Mouse (Mus musculus) CH12.LX (cell line): ENCODE data around the gene Irak1bp1. TPM values are rescaled to one million over a fixed set of nuclear protein-coding genes. Genes with fewer than 3 reads are reported as not detected.

ENCODE experiments used
- DNase-seq: peaks from one replicate; pipeline ENCODE4 v3.0.0-alpha.2; 2013; ENCODE audit errors: extremely low read depth
- H3K27ac ChIP-seq: 2 replicates; pipeline ENCODE4 v1.5.1; 2012; ENCODE audit warnings: low read depth, mild to moderate bottlenecking, control low read depth, moderate library complexity; ENCODE audit not compliant: insufficient read depth
- H3K27me3 ChIP-seq: replicated peaks from 2 replicates; pipeline ENCODE3; 2012; ENCODE audit warnings: inconsistent platforms
- H3K36me3 ChIP-seq, 2 experiments: replicated peaks in 1 of 2; 2 replicates each; pipeline versions ENCODE3 to v1.6.1; 2012; ENCODE audit warnings: inconsistent platforms in 1 of 2, low read length in 1 of 2, mild to moderate bottlenecking in 1 of 2, mixed read lengths in 1 of 2, moderate library complexity in 1 of 2; ENCODE audit not compliant: control insufficient read depth in 1 of 2, insufficient read depth in 1 of 2
- H3K4me1 ChIP-seq, 2 experiments: 2 replicates each; pipeline ENCODE4 v1.6.1; 2012; ENCODE audit warnings: inconsistent platforms in 1 of 2, moderate library complexity in 1 of 2; ENCODE audit not compliant: insufficient read depth in 2 of 2, control insufficient read depth in 1 of 2
- H3K4me2 ChIP-seq: 2 replicates; pipeline ENCODE4 v1.6.1; 2012; ENCODE audit warnings: low read depth, mild to moderate bottlenecking, control low read depth; ENCODE audit not compliant: poor library complexity, insufficient read depth, severe bottlenecking
- H3K4me3 ChIP-seq, 3 experiments: fragments of 150-350 bp in 1 of 3; sonication (generic) in 1 of 3; replicated peaks in 1 of 3; 2 replicates each; pipeline versions ENCODE3 to v1.5.1; 2011 to 2012; ENCODE audit warnings: low read depth in 2 of 3, low read length in 2 of 3, mild to moderate bottlenecking in 2 of 3, moderate library complexity in 2 of 3, control low read depth in 1 of 3, improper control_type of control experiment in 1 of 3, inconsistent platforms in 1 of 3, mixed read lengths in 1 of 3; ENCODE audit not compliant: poor library complexity in 1 of 3
- H3K79me2 ChIP-seq: replicated peaks from 2 replicates; pipeline ENCODE4 v1.6.1; 2012; ENCODE audit warnings: mild to moderate bottlenecking, moderate library complexity; ENCODE audit not compliant: control insufficient read depth, poor library complexity, insufficient read depth, severe bottlenecking; ENCODE audit errors: extremely low read depth
- H3K9ac ChIP-seq: 2 replicates; pipeline ENCODE4 v1.6.1; 2012; ENCODE audit warnings: low read depth, mild to moderate bottlenecking, control low read depth, moderate library complexity; ENCODE audit not compliant: insufficient read depth
- H3K9me3 ChIP-seq: replicated peaks from 2 replicates; pipeline ENCODE3; 2012; ENCODE audit warnings: low read length, inconsistent platforms, mixed read lengths
- BHLHE40 ChIP-seq: IDR thresholded peaks from 2 replicates; pipeline ENCODE4 v1.6.1; 2011; ENCODE audit warnings: mild to moderate bottlenecking, low read depth, low read length, improper control_type of control experiment
- CHD1 ChIP-seq: IDR thresholded peaks from 2 replicates; pipeline ENCODE4 v1.6.1; 2012; ENCODE audit warnings: low read depth, low read length, improper control_type of control experiment, inconsistent platforms
- CHD2 ChIP-seq: IDR thresholded peaks from 2 replicates; pipeline ENCODE4 v1.6.1; 2011; ENCODE audit warnings: low read length, improper control_type of control experiment
- CTCF ChIP-seq, 2 experiments: IDR thresholded peaks in 1 of 2; conservative IDR thresholded peaks in 1 of 2; 2 replicates each; pipeline ENCODE4 v1.5.1; 2011 to 2012; ENCODE audit warnings: low read depth in 2 of 2, low read length in 2 of 2, improper control_type of control experiment in 1 of 2, inconsistent platforms in 1 of 2, mild to moderate bottlenecking in 1 of 2, moderate library complexity in 1 of 2
- E2F4 ChIP-seq: IDR thresholded peaks from 2 replicates; pipeline ENCODE4 v1.6.1; 2011; ENCODE audit warnings: low read depth, low read length, improper control_type of control experiment; ENCODE audit not compliant: insufficient replicate concordance
- GABPA ChIP-seq: IDR thresholded peaks from 2 replicates; pipeline ENCODE4 v1.6.1; 2012; ENCODE audit warnings: low read depth, low read length, improper control_type of control experiment, inconsistent platforms; ENCODE audit not compliant: insufficient replicate concordance
- IRF4 ChIP-seq: IDR thresholded peaks from 2 replicates; pipeline ENCODE4 v1.6.1; 2014; ENCODE audit warnings: low read depth, mild to moderate bottlenecking, inconsistent platforms, low read length, improper control_type of control experiment
- JUN ChIP-seq: IDR thresholded peaks from 2 replicates; pipeline ENCODE4 v1.6.1; 2011; ENCODE audit warnings: low read depth, mild to moderate bottlenecking, low read length, improper control_type of control experiment, moderate library complexity; ENCODE audit not compliant: insufficient read depth
- KAT2A ChIP-seq: IDR thresholded peaks from 2 replicates; pipeline ENCODE4 v1.6.1; 2012; ENCODE audit warnings: low read length, improper control_type of control experiment, inconsistent platforms; ENCODE audit not compliant: insufficient replicate concordance
- MAZ ChIP-seq: IDR thresholded peaks from 2 replicates; pipeline ENCODE4 v1.6.1; 2012; ENCODE audit warnings: low read depth, mild to moderate bottlenecking, inconsistent platforms, low read length, improper control_type of control experiment, moderate library complexity
- MYC ChIP-seq: IDR thresholded peaks from 2 replicates; pipeline ENCODE4 v1.6.1; 2011; ENCODE audit warnings: low read depth, mild to moderate bottlenecking, improper control_type of control experiment, low read length
- NELFE ChIP-seq: IDR thresholded peaks from 2 replicates; pipeline ENCODE4 v1.6.1; 2011; ENCODE audit warnings: low read depth, low read length, improper control_type of control experiment
- POLR2AphosphoS2 ChIP-seq: IDR thresholded peaks from 2 replicates; pipeline ENCODE4 v1.6.1; 2011; ENCODE audit warnings: low read depth, low read length, improper control_type of control experiment
- RAD21 ChIP-seq: IDR thresholded peaks from 2 replicates; pipeline ENCODE4 v1.6.1; 2011; ENCODE audit warnings: low read depth, mild to moderate bottlenecking, low read length, improper control_type of control experiment, moderate library complexity
- RCOR1 ChIP-seq: conservative IDR thresholded peaks from 2 replicates; pipeline ENCODE4 v1.6.1; 2012; ENCODE audit warnings: low read depth, mild to moderate bottlenecking, inconsistent platforms, low read length, improper control_type of control experiment
- SIN3A ChIP-seq: IDR thresholded peaks from 2 replicates; pipeline ENCODE4 v1.6.1; 2012; ENCODE audit warnings: low read length, improper control_type of control experiment, inconsistent platforms
- TBP ChIP-seq: conservative IDR thresholded peaks from 2 replicates; pipeline ENCODE4 v1.6.1; 2011; ENCODE audit warnings: low read depth, low read length, improper control_type of control experiment
- TCF12 ChIP-seq: IDR thresholded peaks from 2 replicates; pipeline ENCODE4 v1.6.1; 2014; ENCODE audit warnings: low read depth, mild to moderate bottlenecking, inconsistent platforms, low read length, improper control_type of control experiment
- UBTF ChIP-seq: IDR thresholded peaks from 2 replicates; pipeline ENCODE4 v1.6.1; 2012; ENCODE audit warnings: low read depth, mild to moderate bottlenecking, inconsistent platforms, low read length, improper control_type of control experiment, moderate library complexity
- USF1 ChIP-seq: IDR thresholded peaks from 2 replicates; pipeline ENCODE4 v1.6.1; 2014; ENCODE audit warnings: low read depth, mild to moderate bottlenecking, inconsistent platforms, low read length, improper control_type of control experiment
- ZC3H11A ChIP-seq: IDR thresholded peaks from 2 replicates; pipeline ENCODE4 v1.6.1; 2012; ENCODE audit warnings: low read depth, mild to moderate bottlenecking, inconsistent platforms, low read length, improper control_type of control experiment
- ZKSCAN1 ChIP-seq: IDR thresholded peaks from 2 replicates; pipeline ENCODE4 v1.6.1; 2012; ENCODE audit warnings: low read depth, inconsistent platforms, low read length, improper control_type of control experiment, borderline replicate concordance
- ZNF384 ChIP-seq: IDR thresholded peaks from 2 replicates; pipeline ENCODE4 v1.6.1; 2012; ENCODE audit warnings: low read depth, low read length, improper control_type of control experiment, inconsistent platforms
- dilution Hi-C: fragments of 300-500 bp; cut with MboI; formaldehyde crosslinking; loops from 2 replicates; pipeline ENCODE4 v1.14.3; 2020; ENCODE audit warnings: low sequenced_read_pairs; ENCODE audit not compliant: extremely low pct_unique_long_range_greater_than_20kb, extremely low pct_ligation_motif_present
- in situ Hi-C: fragments of 300-500 bp; cut with MboI; formaldehyde crosslinking; loops from 3 replicates; pipeline ENCODE4 v1.14.3; 2019; ENCODE audit warnings: low sequenced_read_pairs, low pct_ligation_motif_present, low pct_unique_long_range_greater_than_20kb, mixed read lengths
- polyA plus RNA-seq: library from polyadenylated mRNA; unstranded; fragments of >175 nt; gene quantifications from 2 replicates; pipeline ENCODE4 v1.2.1, GENCODE M21; 2012; ENCODE audit warnings: low read depth; ENCODE audit not compliant: insufficient read length
- total RNA-seq, 2 experiments: library from RNA; depleted of rRNA; stranded (reverse); fragments of 300-350 nt in 1 of 2; fragments of >200 nt in 1 of 2; gene quantifications; 2 replicates each; pipeline ENCODE4 v1.2.3; 2012 to 2014

Irak1bp1 gene
- total RNA-seq (2012; rRNA removed) (15.6 and 16.3 TPM in 2 replicates), total RNA-seq (2014; rRNA removed) (44.2 and 48.7 TPM in 2 replicates), polyA plus RNA-seq (26.6 and 31.4 TPM in 2 replicates)

DNA sequence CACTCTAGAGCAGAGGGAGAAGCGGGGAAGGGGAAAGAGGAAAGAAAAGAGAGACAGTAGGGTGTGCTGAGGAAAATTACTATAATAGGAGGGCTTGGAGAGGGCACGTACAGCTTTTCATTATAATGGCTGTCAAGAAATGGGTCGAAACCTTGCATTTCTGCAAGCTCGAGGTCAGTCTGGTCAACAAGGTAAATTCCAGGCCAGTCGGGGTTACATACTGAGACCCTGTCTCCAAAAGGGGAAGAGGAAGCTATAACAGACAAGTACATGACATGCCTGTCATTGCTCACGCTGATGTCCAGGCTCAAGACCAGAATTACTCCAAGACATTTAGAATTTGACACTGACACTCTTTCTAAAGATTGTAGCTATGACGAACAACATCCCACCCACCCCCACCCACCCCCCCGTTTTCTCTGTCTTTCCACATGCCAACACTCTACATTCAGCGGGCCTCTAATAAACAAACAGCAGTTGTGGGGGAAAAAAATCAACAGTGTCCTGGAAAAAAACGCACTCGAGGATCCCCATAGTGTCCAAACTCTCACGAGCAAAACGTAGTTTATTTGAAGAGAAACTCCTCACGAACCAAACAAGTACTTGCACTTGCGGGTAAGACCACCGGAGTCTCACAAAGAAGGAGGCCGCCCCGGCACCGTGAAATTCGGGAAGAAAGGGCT is at the start of gene Irak1bp1:
Irak1bp1 (plus strand) TSS at position 534 of the 683 bp plus-strand sequence.
- peak within 1 kb of the TSS; percentile 95 for H3K4me2 ChIP-seq
- peak within 1 kb of the TSS; percentile 97 for H3K9ac ChIP-seq
- peak within 1 kb of the TSS; percentile 82 to 96 (median 93) for H3K4me3 ChIP-seq
- peak; percentile 49 for DNase-seq
- no peak for TF ChIP-seq TCF12
- TF ChIP-seq E2F4 = no peak
- TF ChIP-seq NELFE = no peak
- no peak for TF ChIP-seq ZC3H11A
- TF ChIP-seq ZNF384 = peak; percentile 17; the same call in 1 of the 2 replicates
- TF ChIP-seq MAZ = no peak
- peak; percentile 42; the same call in 1 of the 2 replicates for TF ChIP-seq TBP
- no peak for TF ChIP-seq GABPA
- no peak for TF ChIP-seq POLR2AphosphoS2
- no peak for TF ChIP-seq CHD1
- TF ChIP-seq RCOR1 = no peak
- no peak for TF ChIP-seq CHD2
- no peak for TF ChIP-seq JUN
- TF ChIP-seq BHLHE40 = no peak
- no peak for TF ChIP-seq IRF4
- dilution Hi-C loops (no loop called here), in situ Hi-C loops (loop anchor here (25.0 kb wide), 1 partner anchor 592 kb away; no protein-coding TSS in a partner anchor)
- no peaks in the 10 kb centered on the region for H3K27me3 ChIP-seq
- H3K4me1 ChIP-seq = peaks cover 3 to 49% of the 10 kb centered on the region in 2 experiments
- peaks cover 2% of the 10 kb centered on the region; the same call in 1 of the 2 replicates for H3K79me2 ChIP-seq
- peak within 1 kb of the TSS; percentile 79 for H3K27ac ChIP-seq
- H3K36me3 ChIP-seq = peaks cover 0 to 9% of the 10 kb centered on the region in 2 experiments
- H3K9me3 ChIP-seq = no peaks in the 10 kb centered on the region

DNA sequence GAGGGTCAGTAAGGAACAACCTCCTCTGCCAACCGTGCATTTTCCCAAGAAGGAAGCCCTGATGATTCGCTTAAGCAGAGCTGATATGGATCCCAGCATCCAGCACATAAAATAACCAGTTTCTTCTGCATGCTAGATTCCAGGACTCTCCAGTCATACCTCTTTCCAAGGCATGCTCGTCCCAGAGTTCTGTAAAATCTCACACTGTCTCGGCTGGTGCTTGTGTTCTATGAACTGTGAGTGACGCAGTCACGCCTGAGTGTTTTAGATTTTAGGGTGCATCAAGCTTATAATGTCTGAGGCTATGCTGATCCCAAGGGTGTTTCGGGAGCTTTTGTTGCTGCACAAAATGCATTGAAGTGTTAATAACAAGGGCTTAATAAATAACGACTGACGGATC is 41.0 kb upstream of the Irak1bp1 start:
- no peak for TF ChIP-seq MYC
- TF ChIP-seq SIN3A = no peak
- TF ChIP-seq USF1 = no peak
- TF ChIP-seq TBP = no peak
- TF ChIP-seq ZC3H11A = no peak
- TF ChIP-seq KAT2A = no peak
- TF ChIP-seq MAZ = no peak
- TF ChIP-seq ZKSCAN1 = no peak
- TF ChIP-seq POLR2AphosphoS2 = no peak
- TF ChIP-seq UBTF = no peak
- TF ChIP-seq CTCF (conservative IDR thresholded peaks at IDR 0.05 in 1 of 2, IDR thresholded peaks at IDR 0.05 in 1 of 2; ENCODE audit: low read depth in 2 of 2, low read length in 2 of 2) = no peak
- TF ChIP-seq GABPA = no peak
- no peak for TF ChIP-seq RAD21
- Histone ChIP-seq H3K9me3 (no peaks in the 10 kb centered on the region), H3K9ac (no peak overlapping the region), H3K4me2 (no peak overlapping the region), H3K27me3 (no peaks in the 10 kb centered on the region), H3K4me3 (no peak overlapping the region), H3K4me1 (peaks cover 6 to 9% of the 10 kb centered on the region in 2 experiments; a peak in 2 of 4 replicates), H3K27ac (no peak overlapping the region), H3K36me3 (no peaks in the 10 kb centered on the region), H3K79me2 (no peaks in the 10 kb centered on the region)
- no peak for DNase-seq
- in situ Hi-C loops (no loop called here), dilution Hi-C loops (no loop called here)
